Mouse (Mus musculus): Measurements from ENCODE around the gene Hist1h2bp. TPM values are rescaled to one million over a fixed set of nuclear protein-coding genes. Genes with fewer than 3 reads are reported as not detected.
"Not testable (repeated sequence)": the region's sequence is repeated elsewhere in the genome, so short reads cannot be mapped to it uniquely, and the experiment has no call there.

Gene Hist1h2bp
- total RNA-seq (2021) = 10 to 100 TPM in 1 of 2 experiments, 1 to 10 TPM in 1; 7.8 to 11.4 TPM

- DNase-seq = peak; percentile 81 to 87
Observed at GRCm38 (mm10) chr13:21786899-21787629, at the start of gene Hist1h2bp, which contains the start of gene Hist1h2an. Gene Hist1h2bp, plus strand, starts transcription at chr13:21787461. Gene Hist1h2an, minus strand, starts transcription at chr13:21787218.

- no peak for DNase-seq
Observed at GRCm38 (mm10) chr13:21745006-21745405, 42.3 kb upstream of the Hist1h2bp start.

GRCm38 (mm10) chr13:21749387-21750158, 37.7 kb upstream of the Hist1h2bp start:
- no peak for DNase-seq

- peak; percentile 90 to 91 for DNase-seq
Observed at GRCm38 (mm10) chr13:21750159-21751017, 36.9 kb upstream of the Hist1h2bp start, which contains the start of gene Hist1h4k. Gene Hist1h4k, minus strand, starts transcription at chr13:21750505.

- no peak for DNase-seq
Observed at GRCm38 (mm10) chr13:21751417-21751816, 35.8 kb upstream of the Hist1h2bp start.

- no peak for DNase-seq
Observed at GRCm38 (mm10) chr13:21751827-21752226, 35.4 kb upstream of the Hist1h2bp start.

- DNase-seq = no peak
Observed at GRCm38 (mm10) chr13:21752356-21752755, 34.9 kb upstream of the Hist1h2bp start.

- DNase-seq = no peak
Observed at GRCm38 (mm10) chr13:21753051-21753523, 34.2 kb upstream of the Hist1h2bp start.

GRCm38 (mm10) chr13:21753524-21754285, 33.6 kb upstream of the Hist1h2bp start, which contains the start of the genes Hist1h2ak and Hist1h2bn:
Gene Hist1h2ak, minus strand, starts transcription at chr13:21753827.
Gene Hist1h2bn, plus strand, starts transcription at chr13:21754123.
- peak; percentile 63 to 67 for DNase-seq

GRCm38 (mm10) chr13:21754294-21755001, 32.8 kb upstream of the Hist1h2bp start:
- not testable (repeated sequence) for DNase-seq

- no peak for DNase-seq
Observed at GRCm38 (mm10) chr13:21755707-21756106, 31.6 kb upstream of the Hist1h2bp start.

- DNase-seq = peak; percentile 43 to 48
Observed at GRCm38 (mm10) chr13:21778814-21779766, 8.2 kb upstream of the Hist1h2bp start.

GRCm38 (mm10) chr13:21779767-21780731, 7.2 kb upstream of the Hist1h2bp start, which contains the start of gene Hist1h1b:
Gene Hist1h1b, minus strand, starts transcription at chr13:21780625.
- DNase-seq = peak; percentile 32 to 34

- no peak for DNase-seq
Observed at GRCm38 (mm10) chr13:21781021-21781555, 6.2 kb upstream of the Hist1h2bp start.

- no peak for DNase-seq
Observed at GRCm38 (mm10) chr13:21781639-21782038, 5.6 kb upstream of the Hist1h2bp start.

- DNase-seq = peak in 1 of 2 experiments; percentile 58
Observed at GRCm38 (mm10) chr13:21782361-21783254, 4.7 kb upstream of the Hist1h2bp start.

- peak in 1 of 2 experiments; percentile 53 for DNase-seq
Observed at GRCm38 (mm10) chr13:21783255-21783617, 4.0 kb upstream of the Hist1h2bp start, which contains the start of gene Hist1h3i. Gene Hist1h3i, minus strand, starts transcription at chr13:21783370.

Measured in layer of hippocampus, postnatal 36 days (tissue).